Mouse (Mus musculus) urinary bladder, postnatal 4 days (tissue): ENCODE measurements around the gene Rora.
A peak's percentile ranks its signal among the peaks of the same experiment; 100 is the strongest.

Experiments used
- DNase-seq, 2 experiments: peaks; one replicate each; pipeline ENCODE4 v3.0.0; 2021 to 2022; ENCODE audit warnings: low spot score in 2 of 2

Rora gene

GRCm38 (mm10) chr9:68956210-68956874 lies 302.8 kb downstream of the Rora start:
- DNase-seq: peak; percentile 38 to 63

- DNase-seq: no peak
These were observed 303.5 kb downstream of the Rora start for GRCm38 (mm10) chr9:68956938-68957573.

- DNase-seq: no peak
These were observed 304.2 kb downstream of the Rora start for GRCm38 (mm10) chr9:68957793-68958192.

- DNase-seq: no peak
These were observed 305.3 kb downstream of the Rora start for GRCm38 (mm10) chr9:68958919-68959318.

- DNase-seq: no peak
These were observed 310.3 kb downstream of the Rora start for GRCm38 (mm10) chr9:68963898-68964297.

GRCm38 (mm10) chr9:68966540-68966939 lies 313.0 kb downstream of the Rora start:
- no peak for DNase-seq

- no peak for DNase-seq
These were observed 316.5 kb downstream of the Rora start for GRCm38 (mm10) chr9:68970074-68970473.

- no peak for DNase-seq
These were observed 318.7 kb downstream of the Rora start for GRCm38 (mm10) chr9:68972277-68972676.

GRCm38 (mm10) chr9:68974517-68974916 lies 320.9 kb downstream of the Rora start:
- DNase-seq: no peak

GRCm38 (mm10) chr9:68976136-68976535 lies 322.6 kb downstream of the Rora start:
- no peak for DNase-seq

- DNase-seq: no peak
These were observed 323.3 kb downstream of the Rora start for GRCm38 (mm10) chr9:68976851-68977250.

- no peak for DNase-seq
These were observed 325.1 kb downstream of the Rora start for GRCm38 (mm10) chr9:68978656-68979055.

- DNase-seq: no peak
These were observed 326.5 kb downstream of the Rora start for GRCm38 (mm10) chr9:68980041-68980440.

GRCm38 (mm10) chr9:68985046-68985445 lies 331.5 kb downstream of the Rora start:
- DNase-seq: no peak

- DNase-seq: no peak
These were observed 332.2 kb downstream of the Rora start for GRCm38 (mm10) chr9:68985796-68986195.

- no peak for DNase-seq
These were observed 333.9 kb downstream of the Rora start for GRCm38 (mm10) chr9:68987290-68988042.

- DNase-seq: no peak
These were observed 334.8 kb downstream of the Rora start for GRCm38 (mm10) chr9:68988162-68988911.

GRCm38 (mm10) chr9:68989885-68990449 lies 336.4 kb downstream of the Rora start:
- no peak for DNase-seq

- no peak for DNase-seq
These were observed 340.3 kb downstream of the Rora start for GRCm38 (mm10) chr9:68993881-68994280.

GRCm38 (mm10) chr9:68998961-68999360 lies 345.4 kb downstream of the Rora start:
- no peak for DNase-seq

GRCm38 (mm10) chr9:69004514-69004913 lies 350.9 kb downstream of the Rora start:
- no peak for DNase-seq

- no peak for DNase-seq
These were observed 353.1 kb downstream of the Rora start for GRCm38 (mm10) chr9:69006666-69007065.
